Mouse (Mus musculus) lung, embryonic 16.5 days (tissue): ENCODE results near the gene G430095P16Rik. TPM values are rescaled to one million over a fixed set of nuclear protein-coding genes. Genes with fewer than 3 reads are reported as not detected.

ENCODE experiments used
- ATAC-seq: fragments of 200-750 bp; cut with Nextera tagmentation; 2 replicates; pipeline ENCODE4 v1.8.0; 2017; ENCODE audit warnings: low read depth, mild to moderate bottlenecking, moderate library complexity
- H3K27ac ChIP-seq: fragments of 300-500 bp; sonication (generic); 2 replicates; pipeline ENCODE4 v1.5.1; 2014; ENCODE audit warnings: mild to moderate bottlenecking, control low read depth, low read length
- H3K27me3 ChIP-seq: fragments of 300-500 bp; sonication (generic); 2 replicates; pipeline ENCODE4 v1.6.1; 2014; ENCODE audit warnings: low read depth, low read length, mixed read lengths; ENCODE audit not compliant: control insufficient read depth, insufficient read depth
- H3K36me3 ChIP-seq: fragments of 300-500 bp; sonication (generic); 2 replicates; pipeline ENCODE4 v1.6.1; 2014; ENCODE audit warnings: low read length; ENCODE audit not compliant: control insufficient read depth, insufficient read depth
- H3K4me1 ChIP-seq: fragments of 300-500 bp; sonication (generic); replicated peaks from 2 replicates; pipeline ENCODE4 v1.6.1; 2014; ENCODE audit warnings: low read length, mixed read lengths; ENCODE audit not compliant: control insufficient read depth, insufficient read depth
- H3K4me2 ChIP-seq: fragments of 300-500 bp; sonication (generic); 2 replicates; pipeline ENCODE4 v1.6.1; 2014; ENCODE audit warnings: low read depth, low read length, control low read depth
- H3K4me3 ChIP-seq: fragments of 300-500 bp; sonication (generic); 2 replicates; pipeline ENCODE4 v1.5.1; 2014; ENCODE audit warnings: mild to moderate bottlenecking, low read length, control low read depth
- H3K9ac ChIP-seq: fragments of 300-500 bp; sonication (generic); 2 replicates; pipeline ENCODE4 v1.6.1; 2014; ENCODE audit warnings: low read length, control low read depth
- H3K9me3 ChIP-seq: fragments of 300-500 bp; sonication (generic); 2 replicates; pipeline ENCODE4 v1.6.1; 2016; ENCODE audit warnings: low read length; ENCODE audit not compliant: control insufficient read depth
- WGBS: fragments of 180-500 bp; shearing (Covaris S2); extraction: QIAGEN DNeasy Blood & Tissue Kit; methylation state at CpG from one replicate; pipeline ENCODE4 v1.1.7; 2014; 5-methylcytosine and 5-hydroxymethylcytosine counted together
- polyA plus RNA-seq: library from polyadenylated mRNA; unstranded; fragments of >200 nt; fragmentation: Nextera tagmentation; extraction: Ambion mirVana; gene quantifications from 2 replicates; pipeline ENCODE4 v1.2.1, GENCODE M21; 2015

Gene G430095P16Rik
- polyA plus RNA-seq, 1 experiment from 2014 or later: 3.1 TPM

GRCm38 (mm10) chr8:84775621-84776113 is 52.9 kb downstream of the G430095P16Rik start:
- H3K9ac ChIP-seq: peak overlapping the region; percentile 60
- ATAC-seq: no peak

More at GRCm38 (mm10) chr8:84775621-84776113, 52.9 kb downstream of the G430095P16Rik start:
- Histone ChIP-seq H3K27ac (peak overlapping the region; percentile 95), H3K9me3 (no peaks in the 10 kb centered on the region), H3K4me2 (peak overlapping the region; percentile 62), H3K4me3 (peak overlapping the region; percentile 29; the same call in 1 of the 2 replicates), H3K27me3 (peaks cover 2% of the 10 kb centered on the region; the same call in 1 of the 2 replicates), H3K4me1 (peaks cover 77% of the 10 kb centered on the region), H3K36me3 (no peaks in the 10 kb centered on the region)
- 28% methylated on average over 7 of the region's 7 CpGs for WGBS

Other genes with a start within 250 kb of the G430095P16Rik start
- 83.2 and 87.4 TPM in 2 replicates for gene Ier2, start 60.2 kb upstream of the G430095P16Rik start, polyA plus RNA-seq
- gene Trmt1, start 36.7 kb upstream of the G430095P16Rik start, polyA plus RNA-seq: 54.7 and 58.8 TPM in 2 replicates
- gene Nacc1, start 35.1 kb upstream of the G430095P16Rik start, polyA plus RNA-seq: 16.9 and 19.5 TPM in 2 replicates
- gene Lyl1, start 21.6 kb upstream of the G430095P16Rik start, polyA plus RNA-seq: 11.4 and 12.5 TPM in 2 replicates
- gene Nfix, start 77.3 kb downstream of the G430095P16Rik start, polyA plus RNA-seq: 43.9 and 44.6 TPM in 2 replicates
- gene Dand5, start 99.8 kb downstream of the G430095P16Rik start, polyA plus RNA-seq: 6.3 and 6.5 TPM in 2 replicates
- gene Gadd45gip1, start 108.5 kb downstream of the G430095P16Rik start, polyA plus RNA-seq: 38.6 and 43.0 TPM in 2 replicates
- 110 and 120 TPM in 2 replicates for gene Rad23a, start 117.7 kb downstream of the G430095P16Rik start, polyA plus RNA-seq
- gene Calr, start 123.9 kb downstream of the G430095P16Rik start, polyA plus RNA-seq: 980 and 996 TPM in 2 replicates
- gene Farsa, start 134.0 kb downstream of the G430095P16Rik start, polyA plus RNA-seq: 90.1 and 93.3 TPM in 2 replicates
- 58.7 and 59.6 TPM in 2 replicates for gene Syce2, start 149.1 kb downstream of the G430095P16Rik start, polyA plus RNA-seq
- gene Gcdh, start 170.9 kb downstream of the G430095P16Rik start, polyA plus RNA-seq: 36.7 and 37.3 TPM in 2 replicates
- 1.5 and 4.9 TPM in 2 replicates for gene Klf1, start 178.9 kb downstream of the G430095P16Rik start, polyA plus RNA-seq
- 19.9 and 21.1 TPM in 2 replicates for gene Dnase2a, start 185.6 kb downstream of the G430095P16Rik start, polyA plus RNA-seq
- gene Mast1, start 214.4 kb downstream of the G430095P16Rik start, polyA plus RNA-seq: 0.64 and 0.72 TPM in 2 replicates
- gene Rtbdn, start 224.0 kb downstream of the G430095P16Rik start, polyA plus RNA-seq: 0.23 and 0.29 TPM in 2 replicates
- gene Gm49661, start 246.4 kb downstream of the G430095P16Rik start, polyA plus RNA-seq: not detected in 2 replicates
- gene Prdx2, start 246.6 kb downstream of the G430095P16Rik start, polyA plus RNA-seq: 644 and 691 TPM in 2 replicates
- gene Rnaseh2a, start 246.8 kb downstream of the G430095P16Rik start, polyA plus RNA-seq: 114 and 119 TPM in 2 replicates